In genomic region chr9:89705197-89705533, GRCm38 (mm10) we compare ENCODE assay signal across 8 mouse cellular contexts. TPM values are rescaled to one million over a fixed set of nuclear protein-coding genes. Genes with fewer than 3 reads are reported as not detected.
DNase-seq lines count a peak whose midpoint lies in the region; ATAC-seq lines count a peak whose summit lies in the region.

No protein-coding gene starts in this region.

- H3K4me1 ChIP-seq in heart, embryonic 14.5 days (ENCODE audit: control insufficient read depth in 2 of 2, insufficient read depth in 2 of 2, low read length in 2 of 2): peaks cover 5 to 7% of the 10 kb centered on the region in 2 experiments; a peak in 3 of 4 replicates
- peaks cover 9% of the 10 kb centered on the region; the same call in 1 of the 2 replicates for H3K4me1 ChIP-seq in hindbrain, embryonic 14.5 days (replicated peaks; ENCODE audit: control insufficient read depth, insufficient read depth, low read length)
- H3K4me1 ChIP-seq in midbrain, embryonic 13.5 days (replicated peaks): peaks cover 8% of the 10 kb centered on the region

- no peaks in the 10 kb centered on the region for H3K27me3 ChIP-seq in heart, embryonic 14.5 days (ENCODE audit: control insufficient read depth, insufficient read depth, low read length)
- H3K27me3 ChIP-seq in hindbrain, embryonic 14.5 days (ENCODE audit: control insufficient read depth, insufficient read depth, low read length): no peaks in the 10 kb centered on the region
- H3K27me3 ChIP-seq in midbrain, embryonic 13.5 days: no peaks in the 10 kb centered on the region

- 0 out of 2 replicates have a peak, but pooled peaks have one; percentile 3 for ATAC-seq in heart, embryonic 14.5 days (ENCODE audit: insufficient number of reproducible peaks, insufficient read depth, low FRiP score, low read depth)
- ATAC-seq in activated CD4-positive, CD25-positive, alpha-beta regulatory T cell, adult 4 months: peak; percentile 36
- ATAC-seq in hindbrain, embryonic 14.5 days (ENCODE audit: low FRiP score): no peak; the same call in 1 of the 2 replicates
- no peak; the same call in 1 of the 2 replicates for ATAC-seq in midbrain, embryonic 13.5 days

- H3K9me3 ChIP-seq in heart, embryonic 14.5 days (ENCODE audit: control insufficient read depth, low read length): no peaks in the 10 kb centered on the region
- H3K9me3 ChIP-seq in hindbrain, embryonic 14.5 days (ENCODE audit: control insufficient read depth, low read length): no peaks in the 10 kb centered on the region
- no peaks in the 10 kb centered on the region for H3K9me3 ChIP-seq in midbrain, embryonic 13.5 days

- H3K27ac ChIP-seq in heart, embryonic 14.5 days (replicated peaks in 1 of 2; ENCODE audit: control insufficient read depth in 1 of 2, insufficient read depth in 1 of 2, low read depth in 2 of 2, low read length in 2 of 2): peak overlapping the region; percentile 61 to 87; a peak in 3 of 4 replicates
- peak overlapping the region; percentile 90 for H3K27ac ChIP-seq in hindbrain, embryonic 14.5 days
- peak overlapping the region; percentile 89 for H3K27ac ChIP-seq in midbrain, embryonic 13.5 days

- H3K36me3 ChIP-seq in heart, embryonic 14.5 days (ENCODE audit: control insufficient read depth, insufficient read depth, low read length): peaks cover 25% of the 10 kb centered on the region
- peaks cover 18% of the 10 kb centered on the region for H3K36me3 ChIP-seq in hindbrain, embryonic 14.5 days (replicated peaks; ENCODE audit: control insufficient read depth, insufficient read depth)
- peaks cover 12% of the 10 kb centered on the region for H3K36me3 ChIP-seq in midbrain, embryonic 13.5 days

- 11% methylated on average over 10 of the region's 10 CpGs for WGBS in heart, embryonic 14.5 days
- 8% methylated on average over 10 of the region's 10 CpGs for WGBS in hindbrain, embryonic 14.5 days
- 8% methylated on average over 10 of the region's 10 CpGs for WGBS in midbrain, embryonic 13.5 days

- no peak for DNase-seq in heart, adult 8-10 months (ENCODE audit: low spot score)
- DNase-seq in hindbrain, embryonic 14.5 days (ENCODE audit: low spot score): no peak
- DNase-seq in cerebellum, postnatal 10 days: no peak
- no peak for DNase-seq in T-cell, adult 2 months (ENCODE audit: low spot score)
- DNase-seq in ovary, adult 18-20 months (ENCODE audit: low spot score): no peak

- H3K4me3 ChIP-seq in heart, embryonic 14.5 days (ENCODE audit: control insufficient read depth in 1 of 2, insufficient read depth in 1 of 2, low read depth in 1 of 2, low read length in 2 of 2): peak overlapping the region; percentile 70 to 88
- peak overlapping the region; percentile 80 for H3K4me3 ChIP-seq in hindbrain, embryonic 14.5 days (replicated peaks; ENCODE audit: low read length)
- peak overlapping the region; percentile 69 for H3K4me3 ChIP-seq in midbrain, embryonic 13.5 days (replicated peaks)

- peak overlapping the region; percentile 99 for H3K4me2 ChIP-seq in heart, embryonic 14.5 days (ENCODE audit: low read length)
- peak overlapping the region; percentile 99 for H3K4me2 ChIP-seq in hindbrain, embryonic 14.5 days (replicated peaks)
- H3K4me2 ChIP-seq in midbrain, embryonic 13.5 days (replicated peaks): peak overlapping the region; percentile 95

- H3K9ac ChIP-seq in heart, embryonic 14.5 days (ENCODE audit: low read length): peak overlapping the region; percentile 78
- H3K9ac ChIP-seq in hindbrain, embryonic 14.5 days: peak overlapping the region; percentile 94
- peak overlapping the region; percentile 88 for H3K9ac ChIP-seq in midbrain, embryonic 13.5 days (replicated peaks)

RNA-seq across cellular contexts. Expression of gene Tmed3, which starts 0.3 kb away (rescaled TPM):
- 74.9 and 91.8 TPM in 2 replicates for polyA plus RNA-seq in heart, embryonic 14.5 days (2014; fragmentation: Nextera tagmentation; extraction: Ambion mirVana)
- 10 to 100 TPM; 21.9 to 30.3 (median 28.0) TPM for total RNA-seq in heart, adult 8-10 months (2022)
- polyA plus RNA-seq in activated CD4-positive, CD25-positive, alpha-beta regulatory T cell, adult 4 months (2017; shearing (Covaris generic)): 10 to 100 TPM; 65.9 to 76.1 TPM
- polyA plus RNA-seq in hindbrain, embryonic 14.5 days (2014; fragmentation: Nextera tagmentation; extraction: Ambion mirVana): 58.7 and 60.3 TPM in 2 replicates
- polyA plus RNA-seq in midbrain, embryonic 13.5 days (2015; fragmentation: Nextera tagmentation; extraction: Ambion mirVana): 37.8 and 41.9 TPM in 2 replicates

RNA-seq across cellular contexts. Expression of gene Ankrd34c, which starts 33.1 kb away (rescaled TPM):
- polyA plus RNA-seq in heart, embryonic 14.5 days (2014; fragmentation: Nextera tagmentation; extraction: Ambion mirVana): not detected in 2 replicates
- total RNA-seq in heart, adult 8-10 months (2022): not detected
- not detected for polyA plus RNA-seq in activated CD4-positive, CD25-positive, alpha-beta regulatory T cell, adult 4 months (2017; shearing (Covaris generic))
- 0.88 and 1.2 TPM in 2 replicates for polyA plus RNA-seq in hindbrain, embryonic 14.5 days (2014; fragmentation: Nextera tagmentation; extraction: Ambion mirVana)
- 0.04 TPM in 1 of 2 replicates, not detected in the other for polyA plus RNA-seq in midbrain, embryonic 13.5 days (2015; fragmentation: Nextera tagmentation; extraction: Ambion mirVana)

Comparison
In these comparisons a context has a peak if more than half of its experiments do, and no peak if none do; other contexts are left out.
1. ATAC-seq: peak in heart, embryonic 14.5 days (single experiment) and activated CD4-positive, CD25-positive, alpha-beta regulatory T cell, adult 4 months (single experiment); none in hindbrain, embryonic 14.5 days (single experiment) and midbrain, embryonic 13.5 days (single experiment).
2. Peak in every context shown above with its lines, with median percentiles within 50 percentile points of each other: H3K27ac ChIP-seq, H3K4me2 ChIP-seq, H3K4me3 ChIP-seq and H3K9ac ChIP-seq.